Mouse (Mus musculus) forebrain, embryonic 14.5 days (tissue): ENCODE measurements around the gene Spata18. TPM values are rescaled to one million over a fixed set of nuclear protein-coding genes. Genes with fewer than 3 reads are reported as not detected.

Experiments used
- ATAC-seq: fragments of 200-750 bp; cut with Nextera tagmentation; 2 replicates; pipeline ENCODE4 v1.8.0; 2017; ENCODE audit warnings: mild to moderate bottlenecking, moderate library complexity
- DNase-seq: peaks from one replicate; pipeline ENCODE4 v3.0.0-alpha.2; 2015; ENCODE audit warnings: low spot score
- H3K27ac ChIP-seq: fragments of 300-500 bp; sonication (generic); 2 replicates; pipeline ENCODE4 v1.5.1; 2014; ENCODE audit warnings: low read depth, mild to moderate bottlenecking, control low read depth, low read length, moderate library complexity
- H3K27me3 ChIP-seq: fragments of 300-500 bp; sonication (generic); replicated peaks from 2 replicates; pipeline ENCODE4 v1.6.1; 2014; ENCODE audit warnings: low read length, control low read depth, mixed read lengths; ENCODE audit not compliant: control insufficient read depth, insufficient read depth
- H3K36me3 ChIP-seq: fragments of 300-500 bp; sonication (generic); 2 replicates; pipeline ENCODE4 v1.6.1; 2014; ENCODE audit warnings: low read length, control low read depth; ENCODE audit not compliant: control insufficient read depth, insufficient read depth
- H3K4me1 ChIP-seq: fragments of 300-500 bp; sonication (generic); 2 replicates; pipeline ENCODE4 v1.6.1; 2014; ENCODE audit warnings: antibody characterized with exemption, low read length, control low read depth; ENCODE audit not compliant: control insufficient read depth, insufficient read depth
- H3K4me2 ChIP-seq: fragments of 300-500 bp; sonication (generic); 2 replicates; pipeline ENCODE4 v1.6.1; 2014; ENCODE audit warnings: mild to moderate bottlenecking, control low read depth, low read length
- H3K4me3 ChIP-seq: fragments of 300-500 bp; sonication (generic); 2 replicates; pipeline ENCODE4 v1.5.1; 2014; ENCODE audit warnings: low read depth, low read length, control low read depth
- H3K9ac ChIP-seq: fragments of 300-500 bp; sonication (generic); 2 replicates; pipeline ENCODE4 v1.6.1; 2014; ENCODE audit warnings: mild to moderate bottlenecking, low read length, control low read depth, moderate library complexity
- H3K9me3 ChIP-seq: fragments of 300-500 bp; sonication (generic); replicated peaks from 2 replicates; pipeline ENCODE4 v1.6.1; 2016; ENCODE audit warnings: low read length, control low read depth, mixed read lengths; ENCODE audit not compliant: control insufficient read depth
- WGBS: fragments of 180-500 bp; shearing (Covaris S2); extraction: QIAGEN DNeasy Blood & Tissue Kit; methylation state at CpG from one replicate; pipeline ENCODE4 v1.1.7; 2014; 5-methylcytosine and 5-hydroxymethylcytosine counted together
- polyA plus RNA-seq: library from polyadenylated mRNA; unstranded; fragments of >200 nt; fragmentation: Nextera tagmentation; extraction: Ambion mirVana; gene quantifications from 2 replicates; pipeline ENCODE4 v1.2.1, GENCODE M21; 2014

The Spata18 gene
- polyA plus RNA-seq, 1 experiment from 2014 or later: 0.83 TPM

GRCm38 (mm10) chr5:73697700-73698099, 46.5 kb downstream of the Spata18 start:
- Histone ChIP-seq H3K4me1 (no peaks in the 10 kb centered on the region), H3K36me3 (no peaks in the 10 kb centered on the region), H3K4me2 (no peak overlapping the region), H3K9me3 (no peaks in the 10 kb centered on the region), H3K27me3 (no peaks in the 10 kb centered on the region), H3K27ac (no peak overlapping the region), H3K4me3 (no peak overlapping the region), H3K9ac (no peak overlapping the region)
- DNase-seq (no peak), ATAC-seq (no peak)
- WGBS: 84% methylated on average over 4 of the region's 4 CpGs

- Histone ChIP-seq H3K9me3 (no peaks in the 10 kb centered on the region), H3K27me3 (no peaks in the 10 kb centered on the region), H3K4me3 (no peak overlapping the region), H3K4me1 (no peaks in the 10 kb centered on the region), H3K27ac (no peak overlapping the region), H3K9ac (no peak overlapping the region), H3K36me3 (no peaks in the 10 kb centered on the region), H3K4me2 (no peak overlapping the region)
- 85% methylated on average over 17 of the region's 17 CpGs for WGBS
- ATAC-seq (no peak), DNase-seq (no peak)
Measured at GRCm38 (mm10) chr5:73701063-73701890, 50.1 kb downstream of the Spata18 start.

GRCm38 (mm10) chr5:73701946-73702710, 50.9 kb downstream of the Spata18 start:
- no peak overlapping the region for H3K27ac ChIP-seq
- 87% methylated on average over 12 of the region's 12 CpGs for WGBS
- H3K4me2 ChIP-seq: no peak overlapping the region
- H3K9ac ChIP-seq: no peak overlapping the region
- ATAC-seq: no peak
- H3K36me3 ChIP-seq: no peaks in the 10 kb centered on the region
- H3K9me3 ChIP-seq: no peaks in the 10 kb centered on the region
- no peaks in the 10 kb centered on the region for H3K4me1 ChIP-seq
- H3K4me3 ChIP-seq: no peak overlapping the region
- DNase-seq: no peak
- H3K27me3 ChIP-seq: no peaks in the 10 kb centered on the region

GRCm38 (mm10) chr5:73703096-73703495, 51.9 kb downstream of the Spata18 start:
- no peak for ATAC-seq
- H3K9me3 ChIP-seq: no peaks in the 10 kb centered on the region
- H3K36me3 ChIP-seq: no peaks in the 10 kb centered on the region
- H3K4me3 ChIP-seq: no peak overlapping the region
- H3K27me3 ChIP-seq: no peaks in the 10 kb centered on the region
- no peak for DNase-seq
- H3K27ac ChIP-seq: no peak overlapping the region
- no peaks in the 10 kb centered on the region for H3K4me1 ChIP-seq
- no peak overlapping the region for H3K9ac ChIP-seq
- H3K4me2 ChIP-seq: no peak overlapping the region
- 93% methylated on average over 4 of the region's 4 CpGs for WGBS

GRCm38 (mm10) chr5:73704263-73704662, 53.1 kb downstream of the Spata18 start:
- Histone ChIP-seq H3K27me3 (no peaks in the 10 kb centered on the region), H3K9me3 (no peaks in the 10 kb centered on the region), H3K9ac (no peak overlapping the region), H3K4me1 (no peaks in the 10 kb centered on the region), H3K27ac (no peak overlapping the region), H3K4me3 (no peak overlapping the region), H3K4me2 (no peak overlapping the region), H3K36me3 (no peaks in the 10 kb centered on the region)
- 42% methylated on average over 14 of the region's 14 CpGs for WGBS
- no peak for ATAC-seq
- DNase-seq: no peak

GRCm38 (mm10) chr5:73704757-73705156, 53.6 kb downstream of the Spata18 start:
- DNase-seq: no peak
- 93% methylated on average over 8 of the region's 8 CpGs for WGBS
- no peaks in the 10 kb centered on the region for H3K36me3 ChIP-seq
- no peak for ATAC-seq
- no peak overlapping the region for H3K27ac ChIP-seq
- H3K9me3 ChIP-seq: no peaks in the 10 kb centered on the region
- H3K4me1 ChIP-seq: no peaks in the 10 kb centered on the region
- H3K9ac ChIP-seq: no peak overlapping the region
- no peaks in the 10 kb centered on the region for H3K27me3 ChIP-seq
- no peak overlapping the region for H3K4me3 ChIP-seq
- H3K4me2 ChIP-seq: no peak overlapping the region

GRCm38 (mm10) chr5:73705290-73705689, 54.1 kb downstream of the Spata18 start:
- H3K36me3 ChIP-seq: no peaks in the 10 kb centered on the region
- H3K27me3 ChIP-seq: no peaks in the 10 kb centered on the region
- DNase-seq: no peak
- H3K4me1 ChIP-seq: no peaks in the 10 kb centered on the region
- no peaks in the 10 kb centered on the region for H3K9me3 ChIP-seq
- H3K9ac ChIP-seq: no peak overlapping the region
- no peak overlapping the region for H3K4me3 ChIP-seq
- ATAC-seq: no peak
- no peak overlapping the region for H3K4me2 ChIP-seq
- no peak overlapping the region for H3K27ac ChIP-seq
- 96% methylated on average over 5 of the region's 5 CpGs for WGBS

GRCm38 (mm10) chr5:73712852-73713251, 61.7 kb downstream of the Spata18 start:
- Histone ChIP-seq H3K36me3 (no peaks in the 10 kb centered on the region), H3K27ac (no peak overlapping the region), H3K27me3 (no peaks in the 10 kb centered on the region), H3K9ac (no peak overlapping the region), H3K4me2 (no peak overlapping the region), H3K9me3 (no peaks in the 10 kb centered on the region), H3K4me1 (no peaks in the 10 kb centered on the region), H3K4me3 (no peak overlapping the region)
- WGBS: 72% methylated on average over 7 of the region's 7 CpGs
- DNase-seq (no peak), ATAC-seq (no peak)

- no peaks in the 10 kb centered on the region for H3K9me3 ChIP-seq
- no peak overlapping the region for H3K27ac ChIP-seq
- H3K27me3 ChIP-seq: no peaks in the 10 kb centered on the region
- no peak overlapping the region for H3K4me2 ChIP-seq
- 69% methylated on average over 2 of the region's 2 CpGs for WGBS
- no peak for DNase-seq
- no peak for ATAC-seq
- no peaks in the 10 kb centered on the region for H3K36me3 ChIP-seq
- no peak overlapping the region for H3K4me3 ChIP-seq
- H3K9ac ChIP-seq: no peak overlapping the region
- no peaks in the 10 kb centered on the region for H3K4me1 ChIP-seq
Measured at GRCm38 (mm10) chr5:73716941-73717340, 65.8 kb downstream of the Spata18 start.
